Mouse (Mus musculus) natural killer cell, adult 2 months (primary cell): Measurements from ENCODE around the gene Neurog3.

ENCODE experiments used
- DNase-seq, 2 experiments: peaks; one replicate each; pipeline ENCODE4 v3.0.0; 2022; ENCODE audit warnings: low spot score in 2 of 2

The Neurog3 gene

GRCm38 (mm10) chr10:62137150-62137549 lies 4.3 kb downstream of the Neurog3 start:
- DNase-seq = no peak

- DNase-seq = no peak
These were observed 5.2 kb downstream of the Neurog3 start for GRCm38 (mm10) chr10:62138040-62138439.

- no peak for DNase-seq
These were observed 10.9 kb downstream of the Neurog3 start, which contains the start of gene Fam241b for GRCm38 (mm10) chr10:62143820-62144219. Gene Fam241b (minus strand): TSS chr10:62143920.

- DNase-seq = no peak
These were observed 13.1 kb downstream of the Neurog3 start for GRCm38 (mm10) chr10:62145957-62146356.

- no peak for DNase-seq
These were observed 14.8 kb downstream of the Neurog3 start for GRCm38 (mm10) chr10:62147466-62148248.

- no peak for DNase-seq
These were observed 17.0 kb downstream of the Neurog3 start for GRCm38 (mm10) chr10:62149929-62150328.

- no peak for DNase-seq
These were observed 29.5 kb downstream of the Neurog3 start for GRCm38 (mm10) chr10:62162410-62162809.

GRCm38 (mm10) chr10:62172841-62173553 lies 40.1 kb downstream of the Neurog3 start:
- DNase-seq = no peak

- DNase-seq = no peak
These were observed 41.1 kb downstream of the Neurog3 start for GRCm38 (mm10) chr10:62173941-62174448.

GRCm38 (mm10) chr10:62174533-62175313 lies 41.8 kb downstream of the Neurog3 start:
- DNase-seq = no peak

GRCm38 (mm10) chr10:62179944-62180343 lies 47.1 kb downstream of the Neurog3 start:
- no peak for DNase-seq

GRCm38 (mm10) chr10:62181701-62182100 lies 48.8 kb downstream of the Neurog3 start:
- no peak for DNase-seq

- no peak for DNase-seq
These were observed 49.7 kb downstream of the Neurog3 start for GRCm38 (mm10) chr10:62182471-62183014.

- peak; percentile 91 to 94 for DNase-seq
These were observed 50.2 kb downstream of the Neurog3 start for GRCm38 (mm10) chr10:62183053-62183452.
